Mouse (Mus musculus) thymus, postnatal 25 days (tissue): Measurements from ENCODE around the gene Ly6g6d.
A peak's percentile ranks its signal among the peaks of the same experiment; 100 is the strongest.

Source experiments
- DNase-seq: peaks from one replicate; pipeline ENCODE4 v3.0.0; 2022

Ly6g6d gene

DNA sequence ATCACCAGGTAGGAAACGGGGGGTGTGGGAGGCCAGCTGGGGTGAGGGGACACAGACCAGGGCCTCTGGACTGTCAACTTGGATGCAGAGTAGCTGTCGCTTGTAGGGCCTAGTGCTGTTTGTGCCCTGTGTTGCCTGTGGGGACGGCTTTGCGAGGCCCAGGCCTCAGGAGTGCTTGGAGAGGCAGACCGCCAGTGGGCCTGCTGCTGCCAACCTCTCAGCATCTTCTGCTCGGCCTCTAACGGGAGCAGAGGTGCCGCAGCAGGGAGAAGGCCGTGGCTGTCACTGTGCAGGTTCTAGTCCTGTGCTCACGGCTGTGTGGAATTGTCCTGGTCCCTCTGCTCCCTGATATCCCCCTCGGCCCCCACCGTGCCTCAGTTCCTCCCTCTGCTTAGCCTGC is 18.7 kb upstream of the Ly6g6d start:
- no peak for DNase-seq

DNA sequence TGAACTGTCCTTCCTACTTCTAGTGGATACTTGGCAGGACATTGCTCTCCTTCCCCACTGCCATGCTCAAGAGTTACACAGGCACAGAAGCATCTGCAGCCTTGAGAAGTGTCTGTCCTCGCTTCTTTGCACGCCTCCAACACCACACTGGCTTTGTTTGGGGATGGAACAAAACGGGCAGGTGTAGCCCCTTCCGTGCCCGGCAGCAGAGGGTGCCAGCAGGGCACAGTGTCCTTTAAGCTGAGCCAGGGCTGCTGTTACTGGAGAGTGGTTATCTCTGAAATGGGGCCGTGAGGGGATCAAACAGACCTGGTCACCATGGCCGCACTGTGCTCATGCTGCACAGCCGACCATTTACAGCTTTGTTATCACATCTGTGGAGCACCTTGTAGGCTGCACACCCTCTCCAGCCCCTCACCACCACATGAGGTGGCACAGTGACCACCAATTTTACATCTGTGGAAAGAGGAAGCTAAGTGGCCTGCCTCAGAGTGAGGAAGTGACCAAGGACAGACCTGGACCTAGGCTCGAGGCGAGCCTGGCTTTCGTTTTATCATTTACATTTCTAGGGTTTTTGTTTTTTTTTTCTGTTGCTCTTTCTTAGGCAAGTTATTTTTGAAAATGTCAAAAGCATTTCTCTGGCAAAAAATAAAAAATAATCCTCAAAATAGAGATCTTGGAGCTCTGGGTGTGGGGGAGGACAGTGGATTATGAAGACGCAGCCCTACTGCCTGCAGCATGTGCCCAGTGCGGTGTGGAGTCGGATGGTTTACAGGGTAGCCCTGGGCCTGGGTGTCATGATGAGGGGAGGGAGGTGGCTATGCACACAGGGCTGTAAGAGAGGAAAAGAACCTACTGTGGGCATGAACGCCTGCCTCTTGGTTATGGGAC is 16.9 kb upstream of the Ly6g6d start:
- no peak for DNase-seq

DNA sequence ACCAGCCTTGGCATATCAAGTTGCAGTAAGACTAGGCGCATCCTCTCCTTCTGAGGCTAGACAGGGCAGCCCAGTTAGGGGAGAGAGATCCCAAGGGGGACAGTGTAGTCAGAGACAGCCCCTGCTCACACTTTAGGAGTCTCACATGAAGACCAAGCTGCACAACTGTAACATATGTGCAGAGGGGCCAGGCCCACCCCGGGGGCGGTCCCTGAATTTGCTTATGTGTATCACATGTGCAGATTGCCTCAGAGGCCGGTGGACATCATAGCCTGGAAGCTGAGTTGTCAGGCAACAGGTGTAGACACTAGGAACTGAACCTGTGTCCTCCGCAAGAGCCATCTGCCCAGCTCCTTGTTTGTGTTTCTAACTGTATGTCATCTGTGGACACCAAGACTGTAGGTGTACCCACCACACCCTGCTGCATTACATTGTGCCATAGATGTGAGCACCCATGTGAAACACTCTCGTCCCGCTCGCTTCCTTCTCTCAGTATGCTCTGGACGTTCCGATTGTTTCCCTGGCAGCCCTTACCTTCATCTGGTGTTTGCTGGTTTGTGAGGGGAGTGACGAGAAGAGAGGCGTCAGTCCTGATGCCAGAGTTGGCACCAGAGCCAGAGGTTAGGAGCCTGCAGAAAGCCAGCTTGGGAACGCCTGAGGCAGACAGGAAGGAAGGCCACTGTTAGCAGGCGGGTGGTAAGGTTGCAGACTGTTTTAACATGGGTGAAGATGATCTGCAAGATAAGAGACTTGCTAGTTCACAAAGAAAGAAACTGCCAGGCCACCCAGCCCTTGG is 14.7 kb upstream of the Ly6g6d start:
- DNase-seq = no peak

DNA sequence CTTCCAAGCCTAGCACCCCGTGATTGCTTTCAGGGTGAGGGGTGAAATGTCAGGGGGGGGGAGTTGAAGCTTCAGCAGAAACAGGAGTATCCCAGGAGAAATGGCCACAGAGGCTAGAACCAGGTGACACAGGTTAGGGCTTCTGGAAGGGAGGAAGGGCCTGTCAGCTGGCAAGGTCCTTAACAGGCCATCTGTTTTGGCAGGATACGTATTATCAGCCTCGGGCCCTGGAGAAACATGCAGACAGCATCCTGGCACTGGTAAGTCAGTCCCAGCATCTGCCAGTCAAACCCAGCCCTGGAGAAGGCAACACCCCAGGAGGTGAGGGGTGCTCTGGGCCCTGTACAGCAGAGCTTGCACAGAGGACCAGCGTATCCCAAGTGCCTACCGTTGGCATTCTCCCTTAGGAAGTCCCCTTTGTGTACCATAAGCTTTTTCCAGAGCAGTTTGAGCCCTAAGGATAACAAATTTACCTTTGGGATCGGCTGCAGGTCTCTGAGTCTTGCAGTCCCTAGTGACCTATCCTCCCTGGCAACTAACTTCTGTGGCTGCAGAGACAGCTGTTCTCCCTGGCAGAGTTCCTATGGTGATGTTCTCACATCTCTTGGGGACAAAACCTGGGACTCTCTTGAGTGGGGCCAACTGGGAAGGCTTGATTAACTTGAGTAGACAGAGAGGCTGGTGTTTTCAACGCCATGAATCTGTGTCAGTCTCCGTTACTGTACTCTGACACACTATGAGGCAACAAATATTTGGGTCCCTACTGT is 12.5 kb upstream of the Ly6g6d start:
- no peak for DNase-seq

DNA sequence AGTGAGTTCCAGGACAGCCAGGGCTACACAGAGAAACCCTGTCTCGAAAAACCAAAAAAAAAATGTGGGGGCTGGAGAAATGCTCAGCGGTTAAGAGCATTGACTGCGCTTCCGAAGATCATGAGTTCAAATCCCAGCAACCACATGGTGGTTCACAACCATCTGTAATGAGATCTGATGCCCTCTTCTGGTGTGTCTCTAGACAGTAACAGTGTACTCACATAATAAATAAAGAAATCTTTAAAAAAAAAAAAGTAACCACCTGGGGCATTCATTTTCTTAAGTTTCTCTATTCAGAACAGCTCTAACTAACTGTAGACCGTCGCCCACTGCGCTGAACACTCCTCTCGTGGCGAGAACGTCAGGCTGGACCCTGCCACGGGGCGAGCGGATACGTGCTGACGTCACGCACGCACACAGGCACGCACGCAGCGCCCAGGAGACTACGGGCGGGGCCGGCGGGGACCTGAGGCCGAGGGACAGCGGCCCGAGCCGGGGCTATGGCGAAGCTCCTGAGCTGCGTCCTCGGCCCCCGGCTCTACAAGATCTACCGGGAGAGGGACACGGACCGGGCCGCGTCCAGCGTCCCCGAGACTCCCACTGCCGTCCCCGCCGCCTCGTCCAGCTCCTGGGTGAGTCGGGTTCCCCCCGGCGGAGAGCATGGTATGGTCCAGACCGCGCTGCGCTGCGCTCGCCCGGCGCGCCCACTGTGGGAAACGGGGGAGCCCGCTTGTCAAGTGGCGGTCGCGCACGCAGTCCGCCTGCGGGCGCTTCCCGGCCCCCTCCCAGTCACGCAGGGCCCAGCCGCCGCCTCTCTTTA is 11.2 kb upstream of the Ly6g6d start, which contains the start of gene Abhd16a:
Abhd16a (plus strand) TSS at position 439 of the 820 bp plus-strand sequence.
- DNase-seq = peak; percentile 95

DNA sequence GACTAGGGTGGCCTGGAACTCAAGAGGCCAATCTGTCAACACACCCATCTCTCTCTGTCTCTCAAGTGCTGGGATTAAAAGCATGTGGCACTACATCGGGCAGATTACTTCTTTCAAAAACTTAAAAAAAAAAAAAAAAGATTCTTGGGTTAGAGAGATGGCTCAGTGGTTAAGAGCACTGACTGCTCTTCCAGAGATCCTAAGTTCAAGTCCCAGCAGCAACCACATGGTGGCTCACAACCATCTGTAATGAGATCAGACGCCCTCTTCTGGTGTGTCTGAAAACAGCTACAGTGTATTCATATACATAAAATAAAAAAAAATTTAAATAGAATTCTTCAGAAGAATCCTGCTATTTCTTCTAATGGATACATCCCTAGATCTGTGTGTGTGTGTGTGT is 10.3 kb upstream of the Ly6g6d start:
- peak; percentile 17 for DNase-seq

DNA sequence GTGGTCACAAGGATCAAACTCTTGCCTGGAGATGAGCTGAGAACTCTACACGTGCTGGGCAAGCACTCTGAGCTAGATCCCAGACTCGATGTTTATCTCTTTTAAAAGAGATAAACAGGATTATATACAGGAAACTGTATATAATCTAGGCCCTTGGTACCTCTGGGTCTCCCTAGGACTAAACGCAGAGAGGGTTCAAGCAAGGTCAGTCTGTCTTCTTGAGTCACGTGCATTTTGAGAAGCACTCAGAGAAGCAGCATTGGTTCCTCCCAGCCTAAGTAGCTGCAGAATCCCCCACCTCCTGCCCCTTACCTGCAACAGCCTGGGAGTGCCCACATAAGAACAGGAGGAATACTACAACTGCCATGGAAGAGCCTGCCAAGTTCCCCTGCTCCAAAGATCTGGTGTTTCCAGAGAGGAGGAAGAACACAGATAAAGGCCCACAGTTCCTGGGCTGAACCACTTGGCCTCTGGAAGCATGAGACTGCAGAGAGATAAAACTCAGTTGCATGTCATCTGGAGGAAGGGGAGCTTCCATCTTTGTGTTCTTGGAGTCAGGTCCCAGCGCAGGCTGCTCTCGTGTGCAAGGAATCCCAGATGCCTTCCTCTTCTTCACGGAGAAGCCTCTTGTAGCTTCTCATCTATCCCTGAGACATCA is 7.5 kb upstream of the Ly6g6d start, which contains the start of gene Ly6g6f:
Ly6g6f (minus strand) TSS at position 403 of the 658 bp plus-strand sequence.
- DNase-seq = no peak

DNA sequence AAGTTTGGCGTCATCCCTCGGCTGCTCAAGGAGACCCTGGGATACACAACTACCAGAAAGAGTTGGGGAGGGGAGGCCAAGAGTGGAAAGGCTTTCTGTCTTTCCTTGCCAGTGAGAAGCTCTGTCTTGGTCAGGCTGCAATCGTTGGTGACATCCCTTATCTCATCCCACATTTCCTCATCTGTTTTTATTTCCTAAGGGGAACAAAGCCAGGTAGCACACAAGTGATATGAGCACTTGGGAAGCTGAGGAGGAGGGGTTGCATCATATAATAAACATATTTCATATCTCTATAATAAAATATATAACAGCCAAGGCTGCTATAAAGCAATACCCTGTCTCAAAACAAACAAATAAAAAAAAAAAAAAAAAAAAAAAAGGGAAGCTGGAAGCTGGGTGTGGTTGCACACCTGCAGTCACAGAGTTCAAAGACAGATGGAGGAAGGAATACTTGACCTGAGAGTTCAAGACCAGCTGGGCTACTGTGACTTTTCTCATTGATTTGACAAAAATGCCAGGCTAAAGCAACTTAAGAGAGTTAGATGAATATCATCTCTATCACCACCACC is 6.1 kb upstream of the Ly6g6d start:
- no peak for DNase-seq

DNA sequence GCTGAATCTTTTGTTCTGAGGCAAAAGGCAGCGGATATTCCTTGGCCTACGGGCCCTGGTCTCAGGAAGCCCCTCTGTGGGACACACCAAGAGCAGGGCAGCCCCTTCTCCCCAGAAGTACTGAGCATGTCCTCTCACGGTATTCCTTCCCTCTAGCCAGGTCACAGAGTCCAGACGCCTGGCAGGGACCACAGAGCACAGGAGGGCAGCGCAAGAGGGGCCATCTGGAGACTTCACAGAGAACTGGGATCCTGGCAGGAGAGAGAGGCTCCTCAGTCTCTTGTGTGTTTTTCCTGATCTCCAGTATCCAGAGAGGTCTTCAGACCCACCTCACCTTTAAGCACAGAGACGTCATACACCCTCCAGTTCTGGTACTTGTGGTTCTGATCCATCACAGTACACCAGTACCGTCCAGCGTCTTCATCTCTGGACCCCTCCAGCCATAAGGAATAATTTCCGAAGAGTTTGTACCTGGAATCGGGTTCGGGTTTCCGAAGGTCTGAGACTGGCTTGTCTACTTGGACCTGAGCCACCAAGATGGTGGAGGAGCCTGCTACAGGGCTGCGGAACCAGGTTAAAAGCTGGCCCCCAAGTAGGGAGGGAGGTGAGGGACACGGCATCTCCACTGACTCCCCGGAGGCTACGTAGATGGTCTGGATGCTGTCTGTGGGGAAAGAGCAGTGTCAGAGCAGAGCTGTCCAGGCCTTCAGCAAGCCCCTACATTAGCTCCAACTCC is 5.1 kb upstream of the Ly6g6d start:
- no peak for DNase-seq

DNA sequence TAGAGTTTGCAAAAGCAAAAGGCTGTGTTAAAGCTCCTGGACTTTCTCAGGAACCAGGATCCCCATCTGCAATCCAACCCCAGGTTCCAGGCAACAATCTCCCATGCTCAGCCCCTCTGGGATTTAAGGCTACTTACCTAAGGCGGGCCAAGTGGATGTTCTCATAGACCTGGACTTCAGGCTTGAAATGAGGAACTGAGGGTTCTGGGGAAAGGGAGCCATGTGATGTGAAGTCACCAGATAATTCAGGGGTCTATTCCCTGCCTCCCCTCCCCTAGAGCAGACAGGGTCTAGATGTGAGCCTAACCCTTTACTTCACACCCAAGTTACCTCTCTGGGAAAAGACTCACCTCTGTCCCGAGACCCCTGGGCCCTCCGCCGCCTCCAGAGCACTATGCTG is 2.8 kb upstream of the Ly6g6d start:
- DNase-seq = no peak

DNA sequence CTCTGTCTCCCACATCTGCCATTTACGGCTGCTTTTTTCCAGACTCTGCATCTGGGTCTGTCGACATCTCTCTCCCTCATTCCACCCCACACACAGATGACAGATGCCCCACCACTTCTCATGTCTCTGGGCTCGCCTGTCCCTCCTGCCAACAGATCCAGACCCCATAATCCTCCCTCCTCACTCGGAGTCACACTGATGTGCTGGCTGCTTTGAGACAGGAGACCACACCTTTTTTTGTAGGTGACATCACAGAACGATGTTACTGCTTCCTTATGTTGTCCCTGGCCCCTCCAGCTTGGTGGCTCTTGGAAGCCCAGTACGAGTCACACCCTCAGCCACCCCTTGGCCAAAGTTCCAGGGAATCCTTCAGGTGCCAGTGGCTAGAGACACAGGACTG is 2.4 kb upstream of the Ly6g6d start:
- DNase-seq = no peak

DNA sequence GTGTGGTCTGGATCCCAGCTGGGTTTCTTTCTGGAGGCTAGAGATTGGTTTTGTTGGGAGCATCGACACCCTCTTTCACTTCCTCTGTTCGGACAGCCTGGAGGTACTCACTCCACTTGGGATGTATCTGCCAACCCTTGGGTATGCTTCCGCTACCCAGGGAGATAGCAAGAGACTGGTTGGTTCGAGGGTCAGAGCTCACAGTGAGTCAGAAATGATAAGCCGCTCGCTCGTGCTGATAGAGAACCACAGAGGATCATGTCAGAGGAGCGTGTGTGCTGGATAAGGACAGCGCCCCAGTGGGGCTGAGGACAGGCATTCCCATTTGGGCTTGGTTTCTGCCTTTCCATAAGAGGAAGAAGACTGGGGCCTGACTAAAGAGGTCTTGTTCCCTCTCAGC is 1.9 kb upstream of the Ly6g6d start:
- no peak for DNase-seq

DNA sequence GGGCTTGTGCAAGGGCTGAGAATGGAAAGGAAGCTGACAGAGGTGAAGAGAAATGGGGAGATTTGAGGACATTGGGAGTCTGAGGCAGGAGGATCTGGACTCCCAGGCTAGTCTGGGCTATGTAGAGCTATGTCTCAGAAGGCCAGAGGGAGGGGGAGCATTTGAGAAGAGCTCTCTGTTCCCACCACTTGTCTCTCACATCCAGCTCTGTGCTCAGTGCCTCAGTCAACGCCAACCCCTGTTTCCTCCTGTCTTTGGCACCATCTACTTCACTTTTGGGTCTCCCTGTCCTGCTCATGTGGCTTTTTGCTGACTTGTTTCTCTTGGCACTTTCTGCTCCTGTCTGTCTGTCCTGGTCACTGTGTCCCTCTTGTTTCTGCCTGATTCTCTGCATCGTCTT is 580 bp downstream of the Ly6g6d start:
- DNase-seq = no peak

DNA sequence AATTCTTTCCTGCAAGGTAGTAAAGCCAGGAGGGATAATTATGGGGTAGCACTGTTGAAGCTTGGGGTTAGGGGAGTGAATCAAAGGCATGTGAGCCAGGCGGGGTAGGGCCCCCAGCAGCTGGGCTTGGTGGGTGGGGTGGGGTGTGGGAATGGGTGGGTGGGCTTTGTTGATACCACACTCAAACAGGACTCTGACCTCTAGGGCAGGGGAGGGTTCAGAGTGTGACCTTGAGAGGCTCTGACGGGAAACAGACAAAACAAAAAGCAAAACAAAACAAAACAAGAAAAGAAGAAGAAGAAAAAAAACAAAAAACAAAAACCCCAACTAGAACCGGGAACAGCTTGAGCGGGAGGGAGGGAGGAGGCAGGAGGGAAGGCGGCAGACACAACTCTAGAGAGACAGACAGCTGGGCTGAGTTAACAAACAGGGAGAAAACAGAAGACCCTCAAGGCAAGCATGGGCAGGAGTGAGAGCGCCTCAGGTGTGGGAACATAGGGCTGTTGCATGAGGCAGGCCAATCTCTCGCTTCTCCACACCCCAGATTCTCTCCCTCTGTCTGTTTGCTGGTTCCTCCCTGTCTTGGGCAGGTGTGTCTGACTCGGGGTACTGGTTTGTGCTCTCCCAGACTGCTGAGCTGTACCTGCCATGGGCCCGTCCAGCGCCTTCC is 1.2 kb downstream of the Ly6g6d start, which contains the start of gene Ly6g6e:
Ly6g6e (plus strand) TSS at position 396 of the 670 bp plus-strand sequence.
- DNase-seq = no peak

DNA sequence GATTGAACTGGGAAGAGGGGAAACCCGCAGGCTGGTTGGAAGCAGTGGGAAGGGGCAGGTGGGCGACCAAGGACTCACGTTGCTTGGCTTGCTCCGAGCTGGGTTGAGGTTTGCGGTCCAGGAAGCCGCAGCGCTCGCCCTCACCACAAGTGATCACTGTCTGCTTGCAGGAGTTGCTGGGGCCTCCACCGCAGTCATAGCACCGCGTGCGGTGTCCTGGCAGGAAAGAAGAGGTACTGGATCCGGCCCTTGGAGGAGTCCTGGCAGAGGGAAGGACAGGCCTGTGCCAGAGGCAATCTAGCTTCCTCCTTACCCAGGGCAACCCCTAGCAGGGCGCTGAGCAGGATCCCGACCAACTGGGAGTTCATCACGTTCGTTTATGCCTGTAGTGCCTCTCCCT is 3.8 kb downstream of the Ly6g6d start:
- peak; percentile 22 for DNase-seq

DNA sequence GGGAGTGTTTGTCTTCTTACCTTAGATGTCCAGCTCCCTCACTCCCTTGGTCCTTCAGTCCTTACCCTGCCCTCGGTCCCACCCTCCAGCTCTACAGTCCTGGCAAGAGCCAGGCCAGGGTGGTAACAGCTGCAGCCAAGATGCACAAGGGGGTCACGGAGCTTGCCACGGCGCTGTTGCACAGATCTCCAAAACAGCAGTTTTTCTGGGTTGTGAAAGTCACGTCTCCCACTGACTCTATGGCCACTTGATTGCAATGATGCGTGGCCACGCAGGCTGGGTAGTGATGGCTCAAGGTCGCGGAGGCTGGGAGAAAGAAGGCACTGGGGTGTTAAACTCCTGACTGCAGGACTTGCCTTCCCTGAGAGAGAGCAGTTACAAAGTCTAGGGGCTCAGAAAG is 6.4 kb downstream of the Ly6g6d start:
- DNase-seq = no peak

DNA sequence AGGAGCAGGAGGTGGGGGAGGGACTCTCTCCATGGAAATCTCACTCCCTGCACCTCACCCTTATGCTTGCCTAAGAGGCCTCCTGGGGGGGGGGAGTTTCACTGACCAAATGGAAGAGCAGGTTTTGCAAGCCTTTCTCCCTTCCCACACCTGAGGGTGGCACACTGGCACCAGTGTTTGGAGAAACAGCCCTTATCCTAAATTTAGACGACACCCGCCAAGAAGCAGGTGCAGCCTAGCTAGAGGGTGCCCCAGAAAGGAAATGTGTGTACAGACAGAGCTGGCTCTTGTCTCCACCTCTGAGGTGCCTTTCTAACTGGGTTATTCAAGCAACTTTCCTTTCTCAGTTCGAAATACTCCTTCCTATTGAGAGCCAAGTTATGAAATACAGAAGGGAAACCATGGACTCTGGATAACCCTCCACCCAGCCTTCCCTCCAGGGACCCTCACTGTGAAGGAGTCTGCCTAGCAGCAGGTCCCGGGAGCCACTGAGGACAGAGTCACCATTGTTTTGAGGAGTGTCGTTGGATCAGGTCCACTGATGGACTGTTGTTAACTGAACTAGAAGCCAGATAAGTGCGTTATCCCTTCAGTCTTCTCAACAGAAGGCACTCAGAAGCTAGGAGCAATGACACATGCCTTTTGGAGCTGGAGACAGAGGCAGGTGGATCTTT is 7.2 kb downstream of the Ly6g6d start:
- peak; percentile 68 for DNase-seq

DNA sequence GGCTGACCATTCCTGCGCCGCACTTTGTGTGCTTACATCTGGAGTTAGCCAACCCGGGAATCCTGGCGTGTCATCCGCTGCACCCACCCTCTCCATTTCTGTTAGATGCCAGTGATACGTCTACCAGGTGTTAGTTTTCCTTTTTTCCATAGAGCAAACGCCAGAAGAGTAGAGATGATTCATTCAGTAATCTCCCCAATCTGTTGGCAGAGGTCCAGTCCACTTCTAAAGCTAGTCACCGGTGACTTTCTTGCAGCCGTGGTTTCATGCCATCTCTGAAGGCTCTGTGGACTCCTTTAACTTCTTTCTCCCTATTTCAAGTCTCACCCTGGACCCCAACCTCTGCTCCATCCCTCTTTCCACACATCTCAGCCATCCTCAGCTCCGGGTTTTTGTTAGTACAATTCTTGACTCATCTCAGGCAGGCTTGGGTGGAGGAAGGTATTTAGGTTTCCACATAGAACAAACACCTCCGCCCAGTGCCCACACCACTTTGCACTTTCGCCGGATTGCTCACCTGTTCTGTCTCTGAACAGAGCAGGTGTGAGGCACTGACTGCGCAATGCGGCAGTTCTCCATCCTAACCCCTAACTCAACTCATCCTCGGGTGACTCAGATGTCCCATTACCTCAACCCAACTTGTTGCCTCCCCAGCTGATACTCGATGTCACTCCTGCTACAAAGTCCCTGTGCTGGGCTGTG is 9.5 kb downstream of the Ly6g6d start:
- no peak for DNase-seq

DNA sequence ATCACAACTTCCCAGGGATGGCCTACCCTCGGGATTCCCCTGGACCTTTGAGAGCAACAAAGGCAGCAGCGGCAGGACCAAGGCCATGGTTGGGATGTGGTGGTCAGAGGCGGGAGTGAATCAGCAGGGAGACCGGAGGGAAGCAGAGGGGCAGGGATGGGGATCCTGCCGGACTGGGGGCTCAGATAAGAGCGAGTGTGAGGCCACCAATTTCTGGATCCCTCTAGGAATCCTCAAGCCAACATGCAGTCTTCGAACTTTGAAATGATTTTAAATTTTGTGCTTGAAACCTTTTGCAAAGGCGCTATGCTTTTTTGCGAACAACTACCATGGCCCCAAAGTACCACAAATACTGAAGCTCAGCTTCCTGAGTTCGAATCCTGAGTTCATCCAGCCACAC is 11.8 kb downstream of the Ly6g6d start, which contains the start of gene Mpig6b:
Mpig6b (minus strand) TSS at position 101 of the 400 bp plus-strand sequence.
- DNase-seq = no peak
